Mouse (Mus musculus) lung, postnatal 25 days (tissue): ENCODE results near the gene Sap25.

ENCODE experiments used
- DNase-seq: peaks from one replicate; pipeline ENCODE4 v3.0.0; 2022; ENCODE audit warnings: low spot score

Sap25 gene

GRCm38 (mm10) chr5:137663057-137663456, 21.9 kb downstream of the Sap25 start:
- no peak for DNase-seq

- no peak for DNase-seq
Measured at GRCm38 (mm10) chr5:137668971-137669370, 27.8 kb downstream of the Sap25 start.

- DNase-seq = no peak
Measured at GRCm38 (mm10) chr5:137670240-137670639, 29.1 kb downstream of the Sap25 start.

GRCm38 (mm10) chr5:137671443-137672240, 30.5 kb downstream of the Sap25 start:
- peak; percentile 75 for DNase-seq

- DNase-seq = no peak
Measured at GRCm38 (mm10) chr5:137672361-137672760, 31.2 kb downstream of the Sap25 start.

GRCm38 (mm10) chr5:137673015-137673414, 31.9 kb downstream of the Sap25 start:
- no peak for DNase-seq

- no peak for DNase-seq
Measured at GRCm38 (mm10) chr5:137674786-137675185, 33.7 kb downstream of the Sap25 start.

- no peak for DNase-seq
Measured at GRCm38 (mm10) chr5:137677859-137678258, 36.7 kb downstream of the Sap25 start.

- DNase-seq = no peak
Measured at GRCm38 (mm10) chr5:137678736-137679135, 37.6 kb downstream of the Sap25 start.

GRCm38 (mm10) chr5:137679726-137680125, 38.6 kb downstream of the Sap25 start:
- DNase-seq = no peak

GRCm38 (mm10) chr5:137682526-137682925, 41.4 kb downstream of the Sap25 start:
- DNase-seq = no peak

GRCm38 (mm10) chr5:137683388-137684293, 42.5 kb downstream of the Sap25 start:
- peak; percentile 57 for DNase-seq

- DNase-seq = peak; percentile 100
Measured at GRCm38 (mm10) chr5:137684294-137685123, 43.4 kb downstream of the Sap25 start, which contains the start of gene Agfg2. Agfg2 (minus strand) TSS chr5:137684726.

GRCm38 (mm10) chr5:137685653-137686052, 44.5 kb downstream of the Sap25 start:
- no peak for DNase-seq

GRCm38 (mm10) chr5:137686127-137686790, 45.1 kb downstream of the Sap25 start:
- DNase-seq = peak; percentile 29

- no peak for DNase-seq
Measured at GRCm38 (mm10) chr5:137689974-137690373, 48.8 kb downstream of the Sap25 start.

- no peak for DNase-seq
Measured at GRCm38 (mm10) chr5:137690531-137690930, 49.4 kb downstream of the Sap25 start.

- DNase-seq = no peak
Measured at GRCm38 (mm10) chr5:137691881-137692280, 50.7 kb downstream of the Sap25 start.
